Mouse (Mus musculus) adrenal gland, postnatal 10 days (tissue): Measurements from ENCODE around the gene Ifit1. TPM values are rescaled to one million over a fixed set of nuclear protein-coding genes. Genes with fewer than 3 reads are reported as not detected.

Experiments
- DNase-seq: peaks from one replicate; pipeline ENCODE4 v3.0.0; 2021; ENCODE audit warnings: mixed read lengths
- total RNA-seq, 2 experiments: library from RNA; stranded (reverse); gene quantifications; 2 replicates each; pipeline ENCODE4 v1.2.3; 2021

Gene Ifit1
- total RNA-seq, 2 experiments from 2014 or later: 0.69 to 1.6 TPM

DNA sequence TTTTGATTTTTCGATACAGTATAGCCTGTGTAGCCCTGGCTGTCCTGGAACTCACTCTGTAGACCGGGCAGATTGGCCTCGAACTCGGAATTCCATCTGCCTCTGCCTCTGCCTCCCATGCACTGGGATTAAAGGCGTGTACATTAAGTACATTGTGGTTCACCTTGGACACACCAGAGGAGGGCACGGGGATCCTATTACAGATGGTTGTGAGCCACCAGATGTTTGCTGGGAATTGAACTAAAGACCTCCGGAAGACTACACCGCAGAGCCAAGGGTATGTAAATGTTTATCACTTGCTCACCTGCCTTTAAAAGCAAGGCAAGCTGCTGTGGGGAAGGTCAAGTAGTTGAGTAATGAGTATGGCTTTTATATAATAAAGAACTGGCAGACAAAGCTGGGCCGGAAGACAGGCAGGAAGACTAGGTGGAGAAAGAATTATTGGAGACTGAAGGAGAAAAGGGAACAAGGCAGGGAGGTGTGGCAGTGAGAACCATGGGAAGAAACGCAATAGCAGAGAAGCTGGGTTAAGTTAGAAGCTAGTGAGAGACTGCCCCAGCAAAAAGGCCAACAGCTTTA lies 14.6 kb downstream of the Ifit1 start:
- DNase-seq: no peak

DNA sequence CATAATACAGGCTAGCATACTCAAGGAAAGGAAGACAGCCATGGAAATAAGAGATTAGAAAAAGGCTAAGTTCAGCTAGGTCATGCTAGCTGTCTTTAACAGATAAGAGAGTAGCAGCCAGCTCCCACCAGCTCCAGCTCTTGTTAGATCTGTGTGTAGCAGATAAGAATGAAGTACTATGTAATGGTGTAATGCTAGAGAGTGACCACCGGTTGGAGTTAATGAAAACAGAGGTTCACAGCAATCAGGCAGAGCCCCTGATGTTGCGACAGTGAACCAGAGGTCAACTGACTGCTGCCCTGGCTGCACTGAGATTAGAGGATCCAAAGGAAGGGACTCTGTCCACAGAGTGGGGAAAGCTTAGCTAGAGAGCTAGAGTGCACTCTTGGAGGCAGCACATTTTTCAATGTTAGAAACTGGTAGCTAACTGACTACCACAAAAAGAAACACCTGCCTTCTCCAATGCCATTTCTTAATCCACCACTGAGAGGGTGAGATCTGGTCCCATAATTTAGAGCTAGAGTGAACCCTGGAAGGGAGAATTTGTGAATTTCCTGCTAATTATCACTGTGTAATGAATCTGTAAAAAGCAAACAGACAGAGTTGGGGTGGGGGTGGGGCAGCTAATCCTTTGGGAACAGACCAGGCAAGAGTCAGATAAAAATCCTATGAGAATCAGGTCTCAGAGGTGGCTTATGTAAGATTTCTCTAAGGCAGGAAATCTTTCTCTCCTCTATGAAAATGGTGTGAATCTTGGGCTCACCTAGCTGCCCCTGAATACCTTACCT lies 16.0 kb downstream of the Ifit1 start:
- DNase-seq: peak; percentile 9

DNA sequence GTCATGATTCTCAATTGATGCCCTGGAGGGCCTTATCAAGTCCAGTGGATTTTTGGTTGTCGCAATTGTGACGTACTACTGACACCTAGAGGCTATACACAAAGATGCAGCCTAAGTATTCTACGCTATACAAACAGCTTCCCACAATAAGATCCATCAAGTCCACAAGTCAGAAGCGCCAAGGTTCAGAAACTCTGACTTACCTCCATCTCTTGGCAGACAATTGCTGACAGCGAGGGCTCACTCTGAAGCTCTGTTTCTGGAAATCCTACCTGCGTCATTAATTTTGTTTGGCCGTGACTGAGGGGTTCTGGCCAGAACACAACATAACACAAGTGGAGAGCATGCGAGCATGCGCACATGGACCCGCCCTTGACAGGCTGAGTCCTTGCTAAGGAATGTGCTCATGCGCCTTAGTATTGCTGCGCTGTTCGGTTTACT lies 21.4 kb downstream of the Ifit1 start:
- DNase-seq: peak; percentile 76

DNA sequence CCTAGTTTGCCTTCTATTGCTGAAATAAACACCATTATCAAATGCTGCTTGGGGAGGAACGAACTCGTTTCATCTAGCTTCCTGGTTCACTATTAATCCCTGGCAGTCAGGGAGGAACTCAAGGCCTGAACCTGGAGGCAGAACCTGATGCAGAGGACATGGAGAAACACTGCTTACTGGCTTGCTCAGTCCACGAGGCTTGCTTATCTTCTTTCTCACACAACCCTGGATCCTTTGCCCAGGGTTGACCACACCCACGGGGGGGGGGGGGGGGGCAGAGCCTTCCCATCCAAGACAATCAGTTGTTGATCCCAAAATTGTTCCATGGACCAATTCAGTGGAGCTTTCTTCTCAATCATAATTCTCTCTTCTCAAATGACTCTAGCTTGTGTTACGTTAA lies 22.1 kb downstream of the Ifit1 start:
- no peak for DNase-seq

DNA sequence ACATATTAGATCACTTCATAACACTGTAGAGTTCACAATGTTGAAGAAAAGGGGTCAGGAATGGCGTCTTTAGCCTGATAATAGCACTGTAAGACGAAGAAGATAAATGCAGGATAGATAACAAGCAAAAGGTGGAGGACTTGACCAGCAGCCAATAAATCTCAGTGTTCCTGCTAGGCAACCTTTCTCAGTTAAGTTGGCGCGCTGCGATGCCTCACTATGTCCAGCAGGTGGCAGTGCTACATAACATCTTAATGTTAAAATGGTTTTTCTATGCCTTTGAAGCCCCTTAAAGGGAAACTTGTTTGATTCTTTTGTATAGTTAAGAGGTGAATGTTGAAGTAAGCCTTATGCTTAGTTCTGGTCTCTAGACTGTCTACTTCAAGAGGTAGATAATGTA lies 25.5 kb downstream of the Ifit1 start:
- DNase-seq: peak; percentile 79

DNA sequence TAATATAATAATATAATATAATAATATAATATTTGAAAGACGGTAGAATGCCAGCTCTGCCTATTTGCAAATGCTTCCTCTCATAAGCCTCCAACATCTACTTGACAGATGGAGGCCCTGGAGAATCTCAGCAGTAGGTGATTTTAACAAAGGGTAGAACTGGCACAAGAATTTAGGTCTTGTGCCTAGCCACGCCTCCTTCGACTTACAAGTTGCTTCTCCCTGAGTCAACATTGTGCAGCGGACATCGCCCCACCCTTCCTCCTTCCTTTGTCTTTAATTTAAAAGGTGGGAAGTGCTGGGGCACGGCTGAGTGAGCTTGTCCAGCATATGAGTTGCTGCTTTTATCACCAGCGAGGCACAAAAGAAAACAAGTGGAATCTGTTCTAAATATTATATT lies 32.8 kb downstream of the Ifit1 start:
- peak; percentile 5 for DNase-seq

DNA sequence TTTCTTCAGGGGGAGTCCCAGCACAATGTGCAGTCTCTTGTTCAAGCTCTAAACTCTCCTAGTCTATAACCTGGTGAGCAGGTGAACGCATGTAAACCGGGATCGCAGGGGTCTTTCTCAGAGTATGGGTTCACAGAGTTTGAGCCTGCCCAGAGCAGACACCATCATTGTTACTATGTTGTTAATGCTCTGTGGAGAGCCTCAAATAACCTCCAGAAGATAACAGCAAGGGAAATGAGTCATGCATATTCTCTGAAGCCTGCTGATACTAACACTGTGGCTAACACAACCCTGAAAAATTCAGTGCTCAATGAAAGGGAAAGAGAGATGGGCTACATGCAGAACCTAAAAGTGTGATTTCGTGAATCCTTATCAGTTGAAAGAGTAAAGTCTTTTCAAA lies 37.8 kb downstream of the Ifit1 start:
- no peak for DNase-seq

DNA sequence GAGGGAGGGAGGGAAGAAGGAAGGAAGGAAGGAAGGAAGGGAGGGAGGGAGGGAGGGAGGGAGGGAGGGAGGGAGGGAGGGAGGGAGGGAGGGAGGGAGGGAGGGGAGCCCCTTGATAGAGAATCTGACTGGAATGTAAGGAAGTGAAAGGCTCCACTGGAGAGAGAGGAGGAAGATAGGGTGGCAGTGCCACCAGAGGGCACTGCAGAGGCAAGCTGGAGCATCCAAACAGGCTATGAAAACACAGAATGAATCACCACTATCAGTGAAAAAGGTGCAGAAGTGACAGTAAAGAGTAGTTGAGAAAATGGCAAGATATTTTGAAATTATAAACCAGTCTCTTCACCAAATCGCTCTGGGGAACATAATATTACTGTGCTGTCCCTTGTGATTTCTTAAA lies 44.2 kb downstream of the Ifit1 start:
- peak; percentile 73 for DNase-seq

DNA sequence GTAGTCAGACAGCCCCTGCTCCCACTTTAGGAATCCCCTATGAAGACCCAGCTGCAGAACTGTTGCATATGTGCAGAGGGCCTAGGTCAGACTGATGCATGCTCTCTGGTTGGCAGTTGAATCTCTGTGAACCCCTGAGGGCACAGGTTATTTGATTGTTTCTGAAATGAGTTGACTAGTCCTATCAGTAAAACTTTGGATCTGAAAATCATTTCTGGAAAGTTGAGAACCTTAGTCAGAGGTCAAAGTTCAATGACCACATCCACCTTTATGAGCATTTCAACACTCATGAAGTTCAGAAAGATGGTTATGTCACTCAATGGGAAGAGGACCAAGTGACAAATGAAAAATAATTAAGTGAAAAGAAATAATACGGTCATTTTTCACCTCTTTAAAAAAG lies 44.9 kb downstream of the Ifit1 start:
- DNase-seq: no peak

DNA sequence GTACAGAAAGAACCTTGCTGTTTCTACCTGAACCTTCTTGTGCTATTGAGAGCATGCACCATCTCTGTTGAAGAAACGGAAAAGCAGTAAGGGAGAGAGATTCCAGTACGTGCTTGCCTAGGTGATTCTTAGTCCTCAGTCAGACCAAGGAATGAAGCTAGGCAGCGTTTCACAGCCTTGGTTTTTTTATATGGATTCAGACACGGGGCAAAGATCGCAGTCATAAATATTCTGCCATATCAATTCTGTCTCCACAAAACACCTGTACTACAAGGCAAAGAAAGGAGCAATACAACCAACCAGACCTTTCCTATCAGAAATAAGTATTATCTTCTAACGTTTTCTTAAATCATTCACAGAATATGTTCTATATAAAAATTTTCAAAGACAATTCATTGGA lies 50.7 kb downstream of the Ifit1 start:
- DNase-seq: no peak

DNA sequence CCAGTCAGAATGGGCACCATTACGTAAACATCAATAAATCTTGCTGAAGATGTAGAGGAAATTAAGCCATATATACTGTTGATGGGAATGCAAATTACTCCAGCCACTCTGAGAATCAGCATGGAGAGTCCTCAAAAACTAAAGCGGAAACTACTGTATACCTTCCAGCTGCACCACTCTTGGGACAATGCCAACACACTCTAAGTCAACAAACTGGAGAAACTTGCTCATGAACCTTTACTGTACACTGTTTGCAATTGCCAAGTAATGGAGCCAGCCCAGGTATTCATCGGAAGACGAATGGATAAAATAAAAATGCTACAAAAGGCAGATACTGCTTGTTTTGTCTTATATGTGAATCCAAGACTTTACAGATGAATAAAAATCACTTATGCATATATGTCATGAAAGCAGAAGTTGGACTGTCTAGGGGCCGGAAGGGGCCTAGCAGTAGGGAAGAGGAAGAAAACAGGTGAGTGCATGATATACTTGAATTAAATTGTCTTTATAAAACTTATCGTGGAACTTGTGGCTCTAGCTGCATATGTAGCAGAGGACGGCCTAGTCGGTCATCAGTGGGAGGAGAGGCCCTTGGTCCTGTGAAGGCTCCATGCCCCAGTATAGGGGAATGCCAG lies 55.8 kb downstream of the Ifit1 start:
- DNase-seq: no peak

DNA sequence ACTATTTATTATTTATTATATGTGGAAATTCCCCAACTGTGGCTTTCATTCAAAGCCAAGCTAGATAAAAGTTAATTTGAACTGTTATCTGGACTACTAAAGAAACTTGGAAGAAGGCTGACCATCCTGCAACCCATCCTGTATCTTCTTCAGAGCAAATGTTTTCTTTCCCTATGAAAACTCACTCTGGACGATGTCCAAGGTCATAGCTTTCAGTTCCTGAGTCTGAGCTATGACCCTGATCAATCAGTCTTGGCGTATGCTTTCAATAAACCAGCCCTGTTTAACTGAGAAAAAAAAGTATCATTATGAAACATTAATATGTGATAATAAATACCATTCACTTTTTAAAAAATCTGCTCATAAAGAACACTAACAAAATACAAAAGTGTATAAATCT lies 56.8 kb downstream of the Ifit1 start:
- no peak for DNase-seq

DNA sequence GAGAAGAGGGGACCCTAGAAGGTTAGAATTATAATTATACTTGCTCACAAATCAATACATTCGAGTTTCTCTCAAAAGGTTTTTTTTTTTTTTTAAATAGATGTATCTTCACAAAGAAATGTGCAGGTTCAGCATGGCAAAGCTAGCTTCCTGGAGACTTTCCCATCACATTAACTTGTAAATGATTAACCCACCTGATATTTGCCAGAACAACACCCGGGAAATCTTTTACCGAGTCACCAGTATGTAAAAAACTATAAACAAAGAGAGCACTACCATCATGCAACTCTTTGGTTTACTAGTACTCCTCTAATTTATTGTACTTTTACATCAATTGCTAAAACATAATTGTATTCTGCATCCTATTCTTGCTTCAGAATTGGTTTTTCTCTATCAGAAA lies 57.8 kb downstream of the Ifit1 start:
- DNase-seq: no peak

DNA sequence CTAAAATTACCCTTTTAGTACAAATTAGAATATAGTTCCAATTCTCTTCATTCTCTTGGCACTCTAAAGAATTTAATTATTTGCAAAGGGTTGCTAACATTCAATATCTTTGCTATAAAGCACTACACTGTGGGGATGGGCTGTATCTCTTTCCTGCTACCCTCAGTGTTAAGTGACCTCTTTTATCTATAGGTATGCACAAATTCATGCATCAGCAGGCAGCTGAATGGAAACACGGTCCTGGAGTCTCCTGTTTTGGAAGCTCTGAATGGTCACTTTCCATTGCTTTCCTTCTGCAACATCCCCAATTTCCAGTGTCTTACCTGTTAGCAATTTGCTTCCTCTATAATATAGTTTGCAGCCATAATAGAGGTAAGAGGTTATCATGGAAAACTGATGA lies 58.2 kb downstream of the Ifit1 start:
- no peak for DNase-seq

DNA sequence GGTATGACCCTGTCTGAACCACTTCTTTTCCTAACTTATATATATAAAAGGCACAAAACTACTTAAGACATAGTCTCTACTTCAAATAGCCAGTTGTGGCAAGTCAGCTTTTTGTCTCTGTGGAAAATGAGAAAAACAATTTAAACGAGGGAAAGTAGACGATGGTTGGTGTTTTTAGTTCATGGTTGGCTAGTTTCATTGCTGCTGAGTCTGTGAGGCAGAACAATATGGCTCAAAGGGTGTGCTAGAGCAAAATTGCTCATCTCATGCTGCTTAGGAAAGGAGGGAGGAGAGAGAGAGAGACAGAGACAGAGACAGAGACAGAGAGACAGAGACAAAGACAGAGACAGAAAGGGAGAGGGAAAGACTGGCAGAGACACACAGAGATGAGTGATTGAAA lies 58.6 kb downstream of the Ifit1 start:
- no peak for DNase-seq

Other genes with a start within 250 kb of the Ifit1 start
- gene Ch25h, start 165.7 kb upstream of the Ifit1 start, total RNA-seq: under 1 TPM; 0.55 to 0.57 TPM
- gene Lipa, start 113.4 kb upstream of the Ifit1 start, total RNA-seq: 100 to 1,000 TPM; 130 to 133 TPM
- gene Ifit2, start 90.2 kb upstream of the Ifit1 start, total RNA-seq: 1 to 10 TPM; 2.8 to 4.0 TPM
- 1 to 10 TPM; 2.0 to 3.2 TPM for gene Ifit3, start 57.3 kb upstream of the Ifit1 start, total RNA-seq
- under 1 TPM; 0.15 to 0.30 TPM for gene Ifit1bl1, start 38.9 kb upstream of the Ifit1 start, total RNA-seq
- gene Ifit3b, start 32.9 kb upstream of the Ifit1 start, total RNA-seq: 1 to 10 TPM in 1 of 2 experiments, under 1 TPM in 1; 0.60 to 1.2 TPM
- under 1 TPM in 1 of 2 experiments, not detected in 1; 0.09 TPM for gene Ifit1bl2, start 128 bp upstream of the Ifit1 start, total RNA-seq
- gene Slc16a12, start 106.4 kb downstream of the Ifit1 start, total RNA-seq: 1 to 10 TPM; 6.1 to 9.5 TPM
- gene Pank1, start 238.6 kb downstream of the Ifit1 start, total RNA-seq: 100 to 1,000 TPM in 1 of 2 experiments, 10 to 100 TPM in 1; 95.0 to 135 TPM